Mouse (Mus musculus) neural tube, embryonic 14.5 days (tissue): ENCODE measurements at regions not wholly inside any gene's neighbourhood (a gene's known extent, or its start where the extent isn't known, plus 50 kb on each side); places are given as distances from the start of the nearest gene placed in this dataset.

ENCODE experiments used
- ATAC-seq: fragments of 200-750 bp; cut with Nextera tagmentation; 2 replicates; pipeline ENCODE4 v1.8.0; 2017; ENCODE audit warnings: low read depth, mild to moderate bottlenecking, moderate TSS enrichment, moderate library complexity
- H3K27ac ChIP-seq: fragments of 300-500 bp; sonication (generic); 2 replicates; pipeline ENCODE4 v1.5.1; 2014; ENCODE audit warnings: low read depth, mild to moderate bottlenecking, control low read depth, low read length, moderate library complexity, mixed read lengths
- H3K27me3 ChIP-seq: fragments of 300-500 bp; sonication (generic); 2 replicates; pipeline ENCODE4 v1.6.1; 2014; ENCODE audit warnings: low read length; ENCODE audit not compliant: control insufficient read depth, insufficient read depth
- H3K36me3 ChIP-seq: fragments of 300-500 bp; sonication (generic); 2 replicates; pipeline ENCODE4 v1.6.1; 2014; ENCODE audit warnings: low read length, mixed read lengths; ENCODE audit not compliant: control insufficient read depth, insufficient read depth
- H3K4me1 ChIP-seq: fragments of 300-500 bp; sonication (generic); 2 replicates; pipeline ENCODE4 v1.6.1; 2014; ENCODE audit warnings: low read length; ENCODE audit not compliant: control insufficient read depth, insufficient read depth
- H3K4me2 ChIP-seq: fragments of 300-500 bp; sonication (generic); 2 replicates; pipeline ENCODE4 v1.6.1; 2014; ENCODE audit warnings: mild to moderate bottlenecking, low read depth, low read length, control low read depth
- H3K4me3 ChIP-seq: fragments of 300-500 bp; sonication (generic); 2 replicates; pipeline ENCODE4 v1.5.1; 2014; ENCODE audit warnings: low read depth, low read length, control low read depth, mixed read lengths
- H3K9ac ChIP-seq: fragments of 300-500 bp; sonication (generic); replicated peaks from 2 replicates; pipeline ENCODE4 v1.6.1; 2014; ENCODE audit warnings: low read depth, mild to moderate bottlenecking, control low read depth, low read length, mixed read lengths
- H3K9me3 ChIP-seq: fragments of 300-500 bp; sonication (generic); 2 replicates; pipeline ENCODE4 v1.6.1; 2016; ENCODE audit warnings: low read length; ENCODE audit not compliant: control insufficient read depth
- WGBS: fragments of 180-500 bp; shearing (Covaris S2); extraction: QIAGEN DNeasy Blood & Tissue Kit; methylation state at CpG from one replicate; pipeline ENCODE4 v1.1.7; 2014; 5-methylcytosine and 5-hydroxymethylcytosine counted together

DNA sequence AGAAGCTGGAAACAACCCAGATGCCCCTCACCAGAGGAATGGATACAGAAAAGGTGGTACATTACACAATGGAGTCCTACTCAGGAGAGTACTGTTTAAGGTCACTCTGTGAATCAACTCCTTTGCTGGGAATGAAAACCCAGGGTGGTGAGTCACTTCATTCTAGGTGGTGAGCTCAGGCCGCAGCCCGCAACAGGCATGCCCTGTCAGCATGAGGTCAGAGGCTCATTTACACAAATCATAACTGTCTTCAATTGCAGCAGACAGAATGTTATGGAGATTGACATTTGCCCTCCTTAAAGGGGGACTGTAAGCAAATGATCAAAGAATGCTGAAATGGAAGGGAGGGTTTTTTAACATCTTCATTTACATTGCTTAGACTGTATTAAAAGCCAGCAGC is 405.1 kb downstream of the Gja1 start:
- Histone ChIP-seq H3K36me3 (no peaks in the 10 kb centered on the region), H3K4me1 (no peaks in the 10 kb centered on the region), H3K4me2 (no peak overlapping the region), H3K27me3 (no peaks in the 10 kb centered on the region), H3K9ac (no peak overlapping the region), H3K27ac (no peak overlapping the region), H3K4me3 (no peak overlapping the region), H3K9me3 (no peaks in the 10 kb centered on the region)
- no peak for ATAC-seq
- WGBS, result 68% methylated on average over 2 of the region's 2 CpGs

DNA sequence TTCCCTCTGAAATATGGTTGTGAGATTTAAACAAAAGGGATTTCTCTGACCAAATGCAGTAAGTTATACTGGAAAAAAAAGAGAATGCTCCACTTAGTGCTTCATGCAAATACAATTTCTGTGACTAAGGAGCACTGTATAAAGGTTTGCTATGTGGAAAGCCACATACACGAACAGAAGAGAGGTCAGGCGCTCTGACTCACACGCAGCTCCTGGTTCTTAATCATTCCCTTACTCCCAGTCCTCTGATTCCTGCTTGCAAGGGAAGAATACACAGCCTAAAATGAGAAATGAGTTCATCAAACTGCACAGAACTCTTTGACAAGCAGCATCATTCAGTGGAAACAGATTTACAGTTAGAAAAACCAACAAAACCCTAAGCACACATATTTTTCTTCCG is 406.8 kb downstream of the Gja1 start:
- no peak overlapping the region for H3K4me2 ChIP-seq
- no peaks in the 10 kb centered on the region for H3K4me1 ChIP-seq
- 78% methylated on average over 4 of the region's 4 CpGs for WGBS
- no peaks in the 10 kb centered on the region for H3K27me3 ChIP-seq
- H3K4me3 ChIP-seq, result no peak overlapping the region
- no peak overlapping the region for H3K27ac ChIP-seq
- no peak overlapping the region for H3K9ac ChIP-seq
- H3K36me3 ChIP-seq, result no peaks in the 10 kb centered on the region
- no peak for ATAC-seq
- no peaks in the 10 kb centered on the region for H3K9me3 ChIP-seq

GRCm38 (mm10) chr10:56788081-56788480 is 411.0 kb downstream of the Gja1 start:
- H3K36me3 ChIP-seq, result no peaks in the 10 kb centered on the region
- H3K9me3 ChIP-seq, result no peaks in the 10 kb centered on the region
- no peak overlapping the region for H3K27ac ChIP-seq
- no peaks in the 10 kb centered on the region for H3K27me3 ChIP-seq
- no peak overlapping the region for H3K4me3 ChIP-seq
- H3K9ac ChIP-seq, result no peak overlapping the region
- 66% methylated on average over 4 of the region's 4 CpGs for WGBS
- H3K4me1 ChIP-seq, result no peaks in the 10 kb centered on the region
- no peak overlapping the region for H3K4me2 ChIP-seq
- ATAC-seq, result no peak

DNA sequence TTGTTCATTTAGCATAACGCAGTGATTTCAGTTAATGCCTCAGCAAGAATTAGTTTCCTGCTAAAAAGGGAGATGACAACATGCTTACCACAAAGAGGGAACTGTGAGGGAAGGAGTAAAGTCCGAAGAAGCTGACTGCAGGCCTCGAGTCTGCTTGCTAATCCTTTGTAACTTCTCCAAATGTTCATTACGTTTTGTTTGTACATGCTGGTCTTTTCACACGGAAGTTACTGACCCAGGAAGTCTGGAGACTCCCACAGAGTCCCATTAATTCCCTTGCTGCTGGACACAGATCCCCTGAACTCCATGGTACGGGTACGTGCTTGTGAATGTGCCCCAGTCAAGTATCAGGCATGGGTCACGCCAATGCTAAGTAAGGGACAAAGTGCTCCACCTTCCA is 415.9 kb downstream of the Gja1 start:
- no peak overlapping the region for H3K4me3 ChIP-seq
- WGBS, result 57% methylated on average over 8 of the region's 8 CpGs
- H3K9me3 ChIP-seq, result no peaks in the 10 kb centered on the region
- ATAC-seq, result no peak
- H3K27ac ChIP-seq, result no peak overlapping the region
- H3K9ac ChIP-seq, result no peak overlapping the region
- no peaks in the 10 kb centered on the region for H3K36me3 ChIP-seq
- H3K27me3 ChIP-seq, result no peaks in the 10 kb centered on the region
- no peaks in the 10 kb centered on the region for H3K4me1 ChIP-seq
- H3K4me2 ChIP-seq, result no peak overlapping the region

DNA sequence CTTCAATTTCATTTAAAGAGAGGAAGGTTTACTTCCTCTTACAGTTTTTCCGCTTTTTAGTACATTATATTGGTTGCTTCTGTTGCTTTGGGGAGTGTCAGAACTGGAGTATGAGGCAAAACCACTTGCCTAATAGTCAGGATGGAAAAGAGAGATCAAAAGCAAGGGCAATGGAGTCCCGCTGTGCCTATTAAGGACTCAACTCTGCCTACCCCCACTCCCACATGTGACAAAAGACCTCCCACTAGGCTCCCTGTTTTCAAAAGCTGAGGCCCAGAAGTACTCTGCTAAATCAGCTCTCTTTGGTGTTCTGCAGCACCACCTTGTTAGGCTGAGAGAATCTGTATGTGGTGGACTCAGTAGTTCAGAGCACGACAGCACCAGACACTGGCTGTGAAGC is 418.3 kb downstream of the Gja1 start:
- ATAC-seq, result no peak
- no peaks in the 10 kb centered on the region for H3K9me3 ChIP-seq
- H3K9ac ChIP-seq, result no peak overlapping the region
- no peaks in the 10 kb centered on the region for H3K27me3 ChIP-seq
- no peak overlapping the region for H3K27ac ChIP-seq
- H3K4me1 ChIP-seq, result no peaks in the 10 kb centered on the region
- H3K36me3 ChIP-seq, result no peaks in the 10 kb centered on the region
- no peak overlapping the region for H3K4me3 ChIP-seq
- no peak overlapping the region for H3K4me2 ChIP-seq
- 26% methylated on average over 3 of the region's 3 CpGs for WGBS

GRCm38 (mm10) chr10:56799307-56799706 is 422.2 kb downstream of the Gja1 start:
- no peak overlapping the region for H3K9ac ChIP-seq
- no peaks in the 10 kb centered on the region for H3K9me3 ChIP-seq
- no peak overlapping the region for H3K4me3 ChIP-seq
- H3K27me3 ChIP-seq, result no peaks in the 10 kb centered on the region
- no peak overlapping the region for H3K4me2 ChIP-seq
- 87% methylated on average over 3 of the region's 3 CpGs for WGBS
- H3K36me3 ChIP-seq, result no peaks in the 10 kb centered on the region
- no peak for ATAC-seq
- H3K4me1 ChIP-seq, result no peaks in the 10 kb centered on the region
- H3K27ac ChIP-seq, result no peak overlapping the region

GRCm38 (mm10) chr10:56799745-56800144 is 422.6 kb downstream of the Gja1 start:
- WGBS, result 73% methylated on average over 3 of the region's 3 CpGs
- Histone ChIP-seq H3K27ac (no peak overlapping the region), H3K4me1 (no peaks in the 10 kb centered on the region), H3K9ac (no peak overlapping the region), H3K9me3 (no peaks in the 10 kb centered on the region), H3K36me3 (no peaks in the 10 kb centered on the region), H3K27me3 (no peaks in the 10 kb centered on the region), H3K4me2 (no peak overlapping the region), H3K4me3 (no peak overlapping the region)
- no peak for ATAC-seq

GRCm38 (mm10) chr10:56809006-56809405 is 431.9 kb downstream of the Gja1 start:
- no peaks in the 10 kb centered on the region for H3K36me3 ChIP-seq
- H3K9me3 ChIP-seq, result no peaks in the 10 kb centered on the region
- H3K27me3 ChIP-seq, result no peaks in the 10 kb centered on the region
- ATAC-seq, result no peak
- H3K27ac ChIP-seq, result no peak overlapping the region
- WGBS, result 81% methylated on average over 1 of the region's 1 CpGs
- no peak overlapping the region for H3K9ac ChIP-seq
- H3K4me2 ChIP-seq, result no peak overlapping the region
- no peak overlapping the region for H3K4me3 ChIP-seq
- no peaks in the 10 kb centered on the region for H3K4me1 ChIP-seq

GRCm38 (mm10) chr10:56822158-56822557 is 445.0 kb downstream of the Gja1 start:
- no peak overlapping the region for H3K4me2 ChIP-seq
- H3K4me1 ChIP-seq, result no peaks in the 10 kb centered on the region
- no peak for ATAC-seq
- no peaks in the 10 kb centered on the region for H3K9me3 ChIP-seq
- H3K27me3 ChIP-seq, result no peaks in the 10 kb centered on the region
- no peak overlapping the region for H3K27ac ChIP-seq
- no peak overlapping the region for H3K9ac ChIP-seq
- H3K4me3 ChIP-seq, result no peak overlapping the region
- 62% methylated on average over 5 of the region's 5 CpGs for WGBS
- no peaks in the 10 kb centered on the region for H3K36me3 ChIP-seq

GRCm38 (mm10) chr10:56831331-56831730 is 454.2 kb downstream of the Gja1 start:
- no peak overlapping the region for H3K27ac ChIP-seq
- no peaks in the 10 kb centered on the region for H3K4me1 ChIP-seq
- WGBS, result 85% methylated on average over 1 of the region's 1 CpGs
- H3K9me3 ChIP-seq, result no peaks in the 10 kb centered on the region
- ATAC-seq, result no peak
- no peak overlapping the region for H3K9ac ChIP-seq
- no peaks in the 10 kb centered on the region for H3K27me3 ChIP-seq
- H3K4me3 ChIP-seq, result no peak overlapping the region
- H3K4me2 ChIP-seq, result no peak overlapping the region
- no peaks in the 10 kb centered on the region for H3K36me3 ChIP-seq
